Mouse (Mus musculus) mouse embryonic stem cell (cell line): Measurements from ENCODE around the gene Ago4.

Experiments used
- in situ Hi-C, 2 experiments: fragments of 300-500 bp; cut with MboI; formaldehyde crosslinking; loops; 1 replicate in 1 of 2; 3 replicates in 1 of 2; pipeline ENCODE4 v1.14.3; 2019 to 2020; ENCODE audit warnings: low sequenced_read_pairs in 2 of 2, low pct_unique_long_range_greater_than_20kb in 1 of 2, mixed read lengths in 1 of 2; ENCODE audit not compliant: unreplicated experiment in 1 of 2

Ago4 gene

GRCm38 (mm10) chr4:126486217-126486616 lies 47.1 kb downstream of the Ago4 start:
- in situ Hi-C loops = no loop called here

DNA sequence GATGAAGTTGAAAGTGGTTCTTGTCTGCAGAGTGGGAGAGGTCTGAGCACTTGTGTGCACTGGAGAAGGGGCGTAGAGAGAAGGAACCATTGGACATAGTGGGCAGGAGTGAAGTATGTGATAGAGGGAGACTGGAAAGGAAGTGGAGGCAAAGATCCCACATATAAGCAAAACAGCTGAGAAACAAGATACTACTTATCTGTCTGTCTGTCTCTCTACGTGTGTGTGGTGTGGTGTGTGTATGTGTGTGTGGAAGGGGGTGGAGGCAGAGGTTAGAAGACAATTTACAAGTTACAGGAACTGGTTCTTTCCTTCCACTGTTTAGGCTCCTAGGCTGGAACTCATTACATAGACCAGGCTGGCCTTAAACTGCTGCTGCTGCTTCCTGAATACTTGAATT lies 48.2 kb downstream of the Ago4 start:
- in situ Hi-C loops = no loop called here

DNA sequence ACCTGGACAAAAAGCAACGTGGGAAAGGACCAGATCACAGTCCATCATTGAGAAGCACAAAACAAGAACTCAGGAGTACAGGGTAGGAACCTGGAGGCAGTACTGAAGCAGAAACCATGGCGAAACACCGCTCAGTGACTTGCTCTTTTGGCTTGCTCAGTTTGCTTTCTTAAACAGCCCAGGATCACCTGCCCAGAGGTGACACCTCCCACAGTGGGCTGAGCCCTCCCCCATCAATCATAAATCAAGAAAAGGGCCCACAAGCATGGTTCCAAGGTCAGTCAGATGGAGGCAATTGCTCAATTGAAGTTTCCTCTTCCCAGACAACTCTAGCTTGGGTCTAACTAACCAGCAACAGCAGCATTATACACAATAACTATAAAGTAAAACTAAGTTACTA lies 49.4 kb downstream of the Ago4 start:
- in situ Hi-C loops = no loop called here

DNA sequence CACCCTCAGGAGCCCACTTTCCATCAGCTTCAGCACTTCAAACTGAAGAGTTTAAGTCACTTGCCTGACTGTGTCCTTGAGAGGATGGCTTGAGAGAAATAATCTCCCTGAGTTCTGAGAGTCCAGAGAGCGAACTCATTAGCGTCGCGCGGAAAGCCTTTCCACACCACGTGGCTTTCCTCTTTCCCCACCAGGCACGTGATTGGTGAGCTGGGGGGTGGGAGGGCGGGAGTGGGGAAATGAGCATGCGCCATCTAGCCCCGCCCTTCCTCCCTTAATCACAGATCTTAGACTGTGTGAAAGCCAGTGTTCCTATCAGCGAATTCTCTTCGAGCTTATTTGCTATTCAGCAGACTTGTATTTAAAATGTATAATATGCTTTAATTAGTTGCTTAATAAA lies 50.3 kb downstream of the Ago4 start:
- in situ Hi-C loops = no loop called here

DNA sequence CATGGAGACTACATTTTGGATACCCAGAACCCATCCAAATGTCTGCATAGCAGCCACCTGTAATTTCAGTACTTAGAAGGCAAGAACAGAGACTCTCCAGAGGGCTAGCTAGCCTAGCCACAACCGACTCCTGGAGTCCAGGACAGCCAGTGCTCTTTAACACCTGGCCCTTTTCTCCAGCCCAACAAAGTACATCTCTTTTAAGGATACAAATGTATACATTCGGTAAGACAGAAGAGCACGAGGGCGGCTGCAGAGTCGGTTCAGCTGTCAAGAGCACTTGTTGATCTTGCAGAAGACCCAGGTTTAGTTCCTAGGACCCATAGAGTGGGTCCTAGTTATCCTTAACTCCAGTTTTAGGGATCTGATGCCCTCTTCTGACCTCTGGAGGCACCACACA lies 51.8 kb downstream of the Ago4 start:
- in situ Hi-C loops = no loop called here

DNA sequence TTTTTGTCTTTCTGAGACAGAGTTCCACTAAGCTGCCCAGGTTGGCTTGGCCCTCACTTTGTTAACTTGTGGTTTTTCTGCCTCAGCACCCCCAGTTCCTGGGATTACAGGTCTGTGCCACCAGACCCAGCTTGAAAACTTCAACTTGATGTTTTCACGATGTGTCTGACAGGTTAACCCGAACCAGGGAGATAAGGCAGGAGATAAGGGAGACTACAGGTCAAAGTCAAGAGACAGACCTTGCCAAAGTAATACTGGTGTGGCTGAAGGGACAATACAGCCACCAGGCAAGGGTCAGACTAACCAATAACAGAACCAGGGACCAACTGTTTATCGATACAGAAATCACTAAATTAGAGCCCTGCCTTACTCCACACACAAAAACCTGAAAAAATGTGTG lies 53.0 kb downstream of the Ago4 start:
- in situ Hi-C loops = no loop called here

DNA sequence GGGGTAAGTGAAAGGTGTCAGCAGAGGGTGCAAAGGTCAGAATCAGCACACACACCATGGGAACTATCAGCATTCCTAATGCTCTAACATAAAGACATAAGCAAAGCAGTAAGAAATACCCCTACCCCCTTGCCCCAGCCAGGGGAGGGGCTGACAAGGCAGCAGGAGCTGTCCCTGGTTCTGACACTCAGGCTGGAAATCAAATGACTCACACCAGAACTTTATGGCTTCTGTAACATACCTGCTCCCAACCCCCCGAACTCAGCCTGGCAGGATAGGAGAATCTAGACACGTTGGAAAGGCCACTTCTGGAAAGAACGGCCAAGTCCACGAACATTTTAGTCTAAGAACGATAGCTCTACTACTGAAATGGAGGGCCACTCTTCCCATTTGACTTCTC lies 60.2 kb downstream of the Ago4 start:
- in situ Hi-C loops = no loop called here

GRCm38 (mm10) chr4:126469334-126469733 lies 63.9 kb downstream of the Ago4 start:
- in situ Hi-C loops = no loop called here

DNA sequence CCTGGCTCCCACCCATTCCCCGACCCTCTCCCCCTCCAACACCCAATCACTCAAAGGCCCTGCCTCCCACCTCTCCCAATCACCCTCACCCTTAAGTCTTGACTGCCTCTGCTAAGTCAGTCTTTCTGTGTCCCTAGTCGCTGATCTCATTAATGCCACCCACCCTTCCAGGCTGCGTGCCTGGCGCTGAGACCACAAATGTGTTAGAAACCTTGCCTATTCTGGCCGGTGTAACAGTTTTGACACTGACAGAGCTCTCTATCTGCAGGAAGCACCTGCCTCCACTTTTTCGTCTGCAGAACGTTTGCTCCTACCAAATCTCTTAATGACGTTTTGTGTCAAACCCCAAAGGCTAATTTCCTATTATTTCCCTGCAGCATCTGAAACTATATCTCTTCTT lies 64.3 kb downstream of the Ago4 start:
- in situ Hi-C loops = no loop called here

DNA sequence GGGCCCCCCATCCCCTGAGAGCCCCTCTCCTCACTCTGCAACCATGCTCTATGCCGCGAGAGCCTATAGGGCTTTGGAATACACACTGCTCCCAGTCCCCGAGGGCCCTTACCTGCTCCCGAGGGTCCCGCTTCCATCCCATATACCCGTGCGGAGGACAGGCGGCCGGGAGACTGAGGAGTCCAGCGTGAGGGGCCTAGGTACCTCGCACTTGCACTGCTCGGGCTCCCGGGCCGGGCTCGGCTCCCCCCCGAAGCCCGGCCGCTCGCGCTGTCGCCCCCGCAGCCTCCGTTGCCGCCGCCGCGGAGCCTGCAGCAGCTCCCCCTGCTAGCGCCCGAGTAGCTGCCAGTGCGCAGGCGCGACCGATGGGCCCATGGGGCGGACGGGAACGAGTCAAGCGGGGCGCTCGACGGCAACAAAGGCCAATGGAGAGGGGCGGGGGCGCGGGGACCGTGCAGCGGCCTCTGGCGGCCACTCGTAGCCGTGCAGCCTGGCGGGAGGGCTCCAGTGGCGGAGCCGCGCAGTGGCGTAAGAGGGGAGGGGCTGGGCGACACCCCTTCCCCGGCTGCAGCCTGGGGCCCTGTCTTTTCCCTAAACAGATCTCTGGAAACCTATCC lies 64.9 kb downstream of the Ago4 start, which contains the start of gene Ago1:
Gene Ago1 (minus strand): TSS at position 299 of the 617 bp plus-strand sequence.
- in situ Hi-C loops = no loop called here

GRCm38 (mm10) chr4:126467721-126468284 lies 65.5 kb downstream of the Ago4 start:
- in situ Hi-C loops = no loop called here

- in situ Hi-C loops = no loop called here
Observed at GRCm38 (mm10) chr4:126466251-126466750, 67.0 kb downstream of the Ago4 start.

- in situ Hi-C loops = no loop called here
Observed at GRCm38 (mm10) chr4:126465843-126466242, 67.4 kb downstream of the Ago4 start.

- in situ Hi-C loops = no loop called here
Observed at GRCm38 (mm10) chr4:126464892-126465235, 68.4 kb downstream of the Ago4 start.

DNA sequence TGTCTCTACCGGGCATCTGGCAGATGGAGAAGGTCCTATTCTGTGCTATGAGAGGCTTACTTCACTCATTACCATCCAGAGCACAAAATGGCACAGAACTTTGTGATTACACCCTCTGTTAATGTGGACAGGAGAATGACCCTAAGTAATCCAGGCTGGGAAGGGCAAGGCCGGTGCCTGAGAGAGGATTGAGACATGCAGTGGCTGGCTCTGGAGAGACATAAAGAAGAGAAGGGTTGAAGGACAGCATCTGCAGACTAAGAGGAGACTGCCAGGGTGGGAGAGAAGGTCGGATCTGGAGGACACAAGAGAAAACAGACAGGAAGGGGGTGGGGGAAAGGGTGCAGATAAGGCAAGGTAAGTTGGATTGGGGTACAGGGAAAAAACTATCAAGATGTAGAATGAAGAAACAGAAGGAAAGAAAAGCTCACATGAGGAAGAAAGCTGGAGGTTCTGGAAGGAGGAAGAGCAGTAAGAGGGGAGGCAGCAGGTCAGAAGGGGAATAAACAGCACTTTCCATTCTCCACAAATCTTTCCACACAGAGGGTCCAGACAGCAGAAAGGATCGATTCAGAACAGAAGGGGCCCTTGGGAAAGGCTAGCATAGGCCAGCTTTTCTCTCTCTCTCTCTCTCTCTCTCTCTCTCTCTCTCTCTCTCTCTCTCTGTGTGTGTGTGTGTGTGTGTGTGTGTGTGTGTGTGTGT lies 68.9 kb downstream of the Ago4 start:
- in situ Hi-C loops = no loop called here

- in situ Hi-C loops = no loop called here
Observed at GRCm38 (mm10) chr4:126455441-126455840, 77.8 kb downstream of the Ago4 start.

GRCm38 (mm10) chr4:126454547-126455254 lies 78.6 kb downstream of the Ago4 start:
- in situ Hi-C loops = no loop called here

DNA sequence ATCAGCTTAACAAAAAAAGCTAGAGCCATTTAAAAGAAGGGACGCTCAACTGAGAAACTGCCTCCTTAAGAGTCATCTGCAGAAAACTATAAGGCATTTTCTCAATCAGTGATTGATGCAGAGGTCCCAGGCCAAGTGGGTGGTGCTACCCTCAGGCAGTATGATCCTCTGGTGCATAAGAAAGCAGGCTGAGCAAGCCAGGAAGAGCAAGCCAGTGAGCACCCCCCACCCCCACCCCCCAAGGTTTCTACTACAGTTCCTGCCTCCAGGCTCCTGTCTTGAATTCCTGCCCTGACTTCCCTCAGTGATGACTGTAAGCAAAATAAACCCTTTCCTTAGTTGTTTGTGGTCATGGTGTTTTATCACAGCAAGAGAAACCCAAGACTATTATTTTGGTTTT lies 83.0 kb downstream of the Ago4 start:
- in situ Hi-C loops = no loop called here

DNA sequence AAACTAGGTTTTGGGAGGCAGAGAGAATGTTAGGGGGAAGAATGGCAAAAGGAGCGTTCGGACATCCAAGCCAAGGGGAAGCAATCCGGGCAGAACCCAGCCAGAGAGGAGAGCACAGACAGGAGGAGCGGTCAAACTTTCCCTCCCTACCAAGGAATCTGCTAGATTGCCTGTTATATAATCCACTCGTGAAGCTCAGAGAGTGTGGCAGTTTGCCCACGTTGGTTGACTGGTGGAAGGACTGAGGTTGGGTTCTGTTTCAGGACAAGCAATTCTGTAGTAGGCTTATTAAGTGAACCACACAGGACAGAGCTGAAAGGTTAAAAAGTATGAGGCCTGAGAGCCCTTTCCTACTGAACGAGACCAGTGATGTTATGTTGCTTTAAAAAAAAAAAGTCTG lies 86.1 kb downstream of the Ago4 start:
- in situ Hi-C loops = no loop called here
